Mouse (Mus musculus): ENCODE measurements at regions not wholly inside any gene's neighbourhood (a gene's known extent, or its start where the extent isn't known, plus 50 kb on each side); places are given as distances from the start of the nearest gene placed in this dataset.
A peak's percentile ranks its signal among the peaks of the same experiment; 100 is the strongest.

GRCm38 (mm10) chr5:118465991-118466750 lies 94.3 kb upstream of the Med13l start:
- peaks cover 18% of the 10 kb centered on the region for H3K4me1 ChIP-seq (ENCODE audit: control insufficient read depth, insufficient read depth, low read length)
- no peaks in the 10 kb centered on the region for H3K36me3 ChIP-seq (ENCODE audit: control insufficient read depth, insufficient read depth, low read length)
- H3K4me2 ChIP-seq (ENCODE audit: low read depth, low read length): peak overlapping the region; percentile 58
- peak overlapping the region; percentile 80 for H3K27ac ChIP-seq (ENCODE audit: low read length)
- 13% methylated on average over 10 of the region's 10 CpGs for WGBS
- ATAC-seq (ENCODE audit: insufficient read depth, low FRiP score): no peak
- H3K27me3 ChIP-seq (ENCODE audit: control insufficient read depth, insufficient read depth, low read length): no peaks in the 10 kb centered on the region
- H3K9me3 ChIP-seq (replicated peaks; ENCODE audit: control insufficient read depth, low read length): no peaks in the 10 kb centered on the region
- H3K4me3 ChIP-seq (replicated peaks; ENCODE audit: low read length): peak overlapping the region; percentile 31
- peak overlapping the region; percentile 56 for H3K9ac ChIP-seq (ENCODE audit: low read length)

- H3K27ac ChIP-seq (ENCODE audit: low read length): no peak overlapping the region
- no peaks in the 10 kb centered on the region for H3K27me3 ChIP-seq (ENCODE audit: control insufficient read depth, insufficient read depth, low read length)
- H3K9me3 ChIP-seq (replicated peaks; ENCODE audit: control insufficient read depth, low read length): no peaks in the 10 kb centered on the region
- no peaks in the 10 kb centered on the region for H3K36me3 ChIP-seq (ENCODE audit: control insufficient read depth, insufficient read depth, low read length)
- H3K4me1 ChIP-seq (ENCODE audit: control insufficient read depth, insufficient read depth, low read length): peaks cover 22% of the 10 kb centered on the region
- no peak overlapping the region for H3K9ac ChIP-seq (ENCODE audit: low read length)
- H3K4me2 ChIP-seq (ENCODE audit: low read depth, low read length): no peak overlapping the region
- no peak overlapping the region for H3K4me3 ChIP-seq (replicated peaks; ENCODE audit: low read length)
- ATAC-seq (ENCODE audit: insufficient read depth, low FRiP score): no peak
- WGBS: 49% methylated on average over 4 of the region's 4 CpGs
Observed at GRCm38 (mm10) chr5:118468739-118469138, 91.7 kb upstream of the Med13l start.

- Histone ChIP-seq H3K27ac (ENCODE audit: low read length) (no peak overlapping the region), H3K27me3 (ENCODE audit: control insufficient read depth, insufficient read depth, low read length) (no peaks in the 10 kb centered on the region), H3K4me3 (replicated peaks; ENCODE audit: low read length) (no peak overlapping the region), H3K9me3 (replicated peaks; ENCODE audit: control insufficient read depth, low read length) (no peaks in the 10 kb centered on the region), H3K4me2 (ENCODE audit: low read depth, low read length) (no peak overlapping the region), H3K4me1 (ENCODE audit: control insufficient read depth, insufficient read depth, low read length) (peaks cover 8% of the 10 kb centered on the region; the same call in 1 of the 2 replicates), H3K9ac (ENCODE audit: low read length) (no peak overlapping the region), H3K36me3 (ENCODE audit: control insufficient read depth, insufficient read depth, low read length) (no peaks in the 10 kb centered on the region)
- WGBS: 28% methylated on average over 5 of the region's 5 CpGs
- ATAC-seq (ENCODE audit: insufficient read depth, low FRiP score): no peak
Observed at GRCm38 (mm10) chr5:118471569-118471968, 88.9 kb upstream of the Med13l start.

GRCm38 (mm10) chr5:118472291-118472690 lies 88.2 kb upstream of the Med13l start:
- 80% methylated on average over 10 of the region's 10 CpGs for WGBS
- no peak for ATAC-seq (ENCODE audit: insufficient read depth, low FRiP score)
- no peak overlapping the region for H3K9ac ChIP-seq (ENCODE audit: low read length)
- H3K4me2 ChIP-seq (ENCODE audit: low read depth, low read length): no peak overlapping the region
- H3K36me3 ChIP-seq (ENCODE audit: control insufficient read depth, insufficient read depth, low read length): no peaks in the 10 kb centered on the region
- no peaks in the 10 kb centered on the region for H3K9me3 ChIP-seq (replicated peaks; ENCODE audit: control insufficient read depth, low read length)
- H3K27ac ChIP-seq (ENCODE audit: low read length): no peak overlapping the region
- no peak overlapping the region for H3K4me3 ChIP-seq (replicated peaks; ENCODE audit: low read length)
- no peaks in the 10 kb centered on the region for H3K27me3 ChIP-seq (ENCODE audit: control insufficient read depth, insufficient read depth, low read length)
- H3K4me1 ChIP-seq (ENCODE audit: control insufficient read depth, insufficient read depth, low read length): 0 out of 2 replicates have a peak, but pooled peaks cover 9% of the 10 kb centered on the region

GRCm38 (mm10) chr5:118473128-118473730 lies 87.2 kb upstream of the Med13l start:
- no peaks in the 10 kb centered on the region for H3K36me3 ChIP-seq (ENCODE audit: control insufficient read depth, insufficient read depth, low read length)
- H3K4me3 ChIP-seq (replicated peaks; ENCODE audit: low read length): no peak overlapping the region
- no peak overlapping the region for H3K9ac ChIP-seq (ENCODE audit: low read length)
- H3K4me2 ChIP-seq (ENCODE audit: low read depth, low read length): no peak overlapping the region
- no peak overlapping the region for H3K27ac ChIP-seq (ENCODE audit: low read length)
- no peak for ATAC-seq (ENCODE audit: insufficient read depth, low FRiP score)
- no peaks in the 10 kb centered on the region for H3K27me3 ChIP-seq (ENCODE audit: control insufficient read depth, insufficient read depth, low read length)
- WGBS: 40% methylated on average over 5 of the region's 5 CpGs
- H3K4me1 ChIP-seq (ENCODE audit: control insufficient read depth, insufficient read depth, low read length): peaks cover 15% of the 10 kb centered on the region
- no peaks in the 10 kb centered on the region for H3K9me3 ChIP-seq (replicated peaks; ENCODE audit: control insufficient read depth, low read length)

- H3K36me3 ChIP-seq (ENCODE audit: control insufficient read depth, insufficient read depth, low read length): no peaks in the 10 kb centered on the region
- H3K4me3 ChIP-seq (replicated peaks; ENCODE audit: low read length): no peak overlapping the region
- no peak overlapping the region for H3K4me2 ChIP-seq (ENCODE audit: low read depth, low read length)
- ATAC-seq (ENCODE audit: insufficient read depth, low FRiP score): no peak
- 80% methylated on average over 5 of the region's 5 CpGs for WGBS
- H3K4me1 ChIP-seq (ENCODE audit: control insufficient read depth, insufficient read depth, low read length): peaks cover 14% of the 10 kb centered on the region
- H3K9me3 ChIP-seq (replicated peaks; ENCODE audit: control insufficient read depth, low read length): no peaks in the 10 kb centered on the region
- no peak overlapping the region for H3K9ac ChIP-seq (ENCODE audit: low read length)
- H3K27me3 ChIP-seq (ENCODE audit: control insufficient read depth, insufficient read depth, low read length): no peaks in the 10 kb centered on the region
- no peak overlapping the region for H3K27ac ChIP-seq (ENCODE audit: low read length)
Observed at GRCm38 (mm10) chr5:118476597-118476996, 83.9 kb upstream of the Med13l start.

GRCm38 (mm10) chr5:118477131-118478119 lies 83.1 kb upstream of the Med13l start:
- Histone ChIP-seq H3K27ac (ENCODE audit: low read length) (no peak overlapping the region), H3K27me3 (ENCODE audit: control insufficient read depth, insufficient read depth, low read length) (no peaks in the 10 kb centered on the region), H3K4me2 (ENCODE audit: low read depth, low read length) (peak overlapping the region; percentile 62), H3K36me3 (ENCODE audit: control insufficient read depth, insufficient read depth, low read length) (no peaks in the 10 kb centered on the region), H3K9me3 (replicated peaks; ENCODE audit: control insufficient read depth, low read length) (no peaks in the 10 kb centered on the region), H3K4me3 (replicated peaks; ENCODE audit: low read length) (peak overlapping the region; percentile 30), H3K9ac (ENCODE audit: low read length) (peak overlapping the region; percentile 67), H3K4me1 (ENCODE audit: control insufficient read depth, insufficient read depth, low read length) (peaks cover 14% of the 10 kb centered on the region)
- 55% methylated on average over 19 of the region's 19 CpGs for WGBS
- no peak for ATAC-seq (ENCODE audit: insufficient read depth, low FRiP score)

- 9% methylated on average over 15 of the region's 15 CpGs for WGBS
- Histone ChIP-seq H3K4me1 (ENCODE audit: control insufficient read depth, insufficient read depth, low read length) (peaks cover 19% of the 10 kb centered on the region), H3K4me3 (replicated peaks; ENCODE audit: low read length) (peak overlapping the region; percentile 30), H3K27me3 (ENCODE audit: control insufficient read depth, insufficient read depth, low read length) (no peaks in the 10 kb centered on the region), H3K4me2 (ENCODE audit: low read depth, low read length) (peak overlapping the region; percentile 62), H3K9ac (ENCODE audit: low read length) (peak overlapping the region; percentile 67), H3K27ac (ENCODE audit: low read length) (no peak overlapping the region), H3K36me3 (ENCODE audit: control insufficient read depth, insufficient read depth, low read length) (no peaks in the 10 kb centered on the region), H3K9me3 (replicated peaks; ENCODE audit: control insufficient read depth, low read length) (no peaks in the 10 kb centered on the region)
- peak; percentile 76 for ATAC-seq (ENCODE audit: insufficient read depth, low FRiP score)
Observed at GRCm38 (mm10) chr5:118478120-118478768, 82.2 kb upstream of the Med13l start.

Measured in stomach, embryonic 16.5 days (tissue).